ENCODE assay signal across 8 mouse cellular contexts in genomic region chr2:45115720-45116495, GRCm38 (mm10). TPM values are rescaled to one million over a fixed set of nuclear protein-coding genes. Genes with fewer than 3 reads are reported as not detected.
DNase-seq lines count a peak whose midpoint lies in the region; ATAC-seq and TF ChIP-seq lines count a peak whose summit lies in the region.

No protein-coding gene starts in this region.

- H3K27ac ChIP-seq in layer of hippocampus, adult 2 months = peak overlapping the region; percentile 100
- H3K27ac ChIP-seq in gastrocnemius, adult 2 months = peak overlapping the region; percentile 99
- peak overlapping the region; percentile 76 for H3K27ac ChIP-seq in hindbrain, postnatal 0 days
- peak overlapping the region; percentile 80; the same call in 1 of the 2 replicates for H3K27ac ChIP-seq in liver, embryonic 11.5 days (ENCODE audit: low read depth, low read length)

- H3K4me3 ChIP-seq in layer of hippocampus, adult 2 months = peak overlapping the region; percentile 93
- H3K4me3 ChIP-seq in gastrocnemius, adult 2 months = peak overlapping the region; percentile 93
- H3K4me3 ChIP-seq in hindbrain, postnatal 0 days (ENCODE audit: low read length) = peak overlapping the region; percentile 55
- peak overlapping the region; percentile 61 for H3K4me3 ChIP-seq in liver, embryonic 11.5 days (ENCODE audit: low read depth, low read length)

- 2% methylated on average over 23 of the region's 23 CpGs for WGBS in hindbrain, postnatal 0 days
- 2% methylated on average over 23 of the region's 23 CpGs for WGBS in liver, embryonic 11.5 days

- H3K36me3 ChIP-seq in hindbrain, postnatal 0 days (ENCODE audit: insufficient read depth, low read length) = no peaks in the 10 kb centered on the region
- no peaks in the 10 kb centered on the region for H3K36me3 ChIP-seq in liver, embryonic 11.5 days (ENCODE audit: control insufficient read depth, insufficient read depth, low read length)

- DNase-seq in layer of hippocampus, adult 2 months (ENCODE audit: low spot score in 2 of 2) = no peak
- DNase-seq in layer of hippocampus, adult 9-11 months = no peak
- DNase-seq in adrenal gland, postnatal 14 days = peak; percentile 85
- peak; percentile 80 for DNase-seq in gastrocnemius, adult 2 months
- DNase-seq in hindbrain, postnatal 0 days (ENCODE audit: low spot score) = peak; percentile 59
- no peak for DNase-seq in liver, embryonic 11.5 days (ENCODE audit: low spot score)
- peak; percentile 62 for DNase-seq in neural tube, embryonic 10.5 days (ENCODE audit: extremely low spot score, low spot score)
- DNase-seq in T-cell, adult 2 months (ENCODE audit: low spot score) = no peak

- H3K9me3 ChIP-seq in hindbrain, postnatal 0 days (ENCODE audit: low read length) = no peaks in the 10 kb centered on the region
- no peaks in the 10 kb centered on the region for H3K9me3 ChIP-seq in liver, embryonic 11.5 days (ENCODE audit: control insufficient read depth, low read length)

- H3K9ac ChIP-seq in hindbrain, postnatal 0 days (replicated peaks; ENCODE audit: low read length) = peak overlapping the region; percentile 44
- peak overlapping the region; percentile 73 for H3K9ac ChIP-seq in liver, embryonic 11.5 days (ENCODE audit: low read depth, low read length)

- TF ChIP-seq CTCF in layer of hippocampus, adult 2 months (conservative IDR thresholded peaks at IDR 0.05) = no peak
- no peak for TF ChIP-seq CTCF in gastrocnemius, adult 2 months (IDR thresholded peaks at IDR 0.05)
- TF ChIP-seq CTCF in hindbrain, postnatal 0 days (IDR thresholded peaks at IDR 0.05; ENCODE audit: low read depth) = no peak

- H3K4me1 ChIP-seq in hindbrain, postnatal 0 days (ENCODE audit: insufficient read depth, low read length) = no peaks in the 10 kb centered on the region
- peaks cover 19% of the 10 kb centered on the region for H3K4me1 ChIP-seq in liver, embryonic 11.5 days (replicated peaks; ENCODE audit: control insufficient read depth, insufficient read depth, low read length)

- intact Hi-C loops in gastrocnemius, adult 2 months (cut with DNase I) = loop anchor here (5.0 to 10.0 kb wide), 3 partner anchors 166 to 1326 kb away; no protein-coding TSS in a partner anchor

- peak overlapping the region; percentile 73 for H3K4me2 ChIP-seq in hindbrain, postnatal 0 days (ENCODE audit: low read depth, low read length)
- peak overlapping the region; percentile 95 for H3K4me2 ChIP-seq in liver, embryonic 11.5 days

- H3K27me3 ChIP-seq in hindbrain, postnatal 0 days (ENCODE audit: insufficient read depth, low read length) = no peaks in the 10 kb centered on the region
- H3K27me3 ChIP-seq in liver, embryonic 11.5 days (replicated peaks; ENCODE audit: control insufficient read depth, insufficient read depth, low read length) = no peaks in the 10 kb centered on the region

- no peak; the same call in 1 of the 2 replicates for ATAC-seq in hindbrain, postnatal 0 days
- ATAC-seq in liver, embryonic 11.5 days (replicated peaks; ENCODE audit: low FRiP score) = 0 out of 2 replicates have a peak, but pooled peaks have one; percentile 21

RNA-seq across cellular contexts. Expression of gene Zeb2, which starts 1.3 kb away (rescaled TPM):
- total RNA-seq in layer of hippocampus, adult 2 months (2021) = 100 to 1,000 TPM; 430 to 443 TPM
- total RNA-seq in adrenal gland, postnatal 14 days (2021) = 153 and 158 TPM in 2 replicates
- total RNA-seq in gastrocnemius, adult 2 months (2021) = 10 to 100 TPM; 31.3 to 41.6 TPM
- 47.7 and 52.0 TPM in 2 replicates for total RNA-seq in hindbrain, postnatal 0 days (2014; rRNA removed)
- 21.4 and 21.9 TPM in 2 replicates for polyA plus RNA-seq in hindbrain, postnatal 0 days (2015; fragmentation: Nextera tagmentation; extraction: Ambion mirVana)
- polyA plus RNA-seq in liver, embryonic 11.5 days (2014; fragmentation: Nextera tagmentation; extraction: Ambion mirVana) = 32.8 and 33.2 TPM in 2 replicates

Comparison
In these comparisons a context has a peak if more than half of its experiments do, and no peak if none do; other contexts are left out.
1. DNase-seq: peak in adrenal gland, postnatal 14 days (single experiment), gastrocnemius, adult 2 months (single experiment), hindbrain, postnatal 0 days (single experiment) and neural tube, embryonic 10.5 days (single experiment); none in layer of hippocampus, adult 2 months (0 of 2), layer of hippocampus, adult 9-11 months (single experiment), liver, embryonic 11.5 days (single experiment) and T-cell, adult 2 months (single experiment).
2. Peak in every context shown above with its lines, with median percentiles within 50 percentile points of each other: H3K27ac ChIP-seq and H3K4me3 ChIP-seq.